Mouse (Mus musculus): Measurements from ENCODE around the gene Prss42. TPM values are rescaled to one million over a fixed set of nuclear protein-coding genes. Genes with fewer than 3 reads are reported as not detected.

Gene Prss42
- polyA plus RNA-seq, 1 experiment from 2014 or later = not detected

- 78% methylated on average over 19 of the region's 19 CpGs for WGBS
- peak within 1 kb of the TSS; percentile 11; the same call in 1 of the 2 replicates for H3K4me2 ChIP-seq
- ATAC-seq (ENCODE audit: insufficient number of reproducible peaks, insufficient read depth, low FRiP score, low TSS enrichment, low read depth) = no peak
Measured at GRCm38 (mm10) chr9:110834411-110834810, 36.4 kb downstream of the Prss42 start, which contains the start of gene Prss45. Gene Prss45, plus strand, starts transcription at chr9:110834588.

GRCm38 (mm10) chr9:110834961-110835360 is 37.0 kb downstream of the Prss42 start:
- 35% methylated on average over 10 of the region's 10 CpGs for WGBS
- ATAC-seq (ENCODE audit: insufficient number of reproducible peaks, insufficient read depth, low FRiP score, low TSS enrichment, low read depth) = no peak

More at GRCm38 (mm10) chr9:110834411-110834810, 36.4 kb downstream of the Prss42 start, which contains the start of gene Prss45:
- Histone ChIP-seq H3K4me1 (replicated peaks) (peaks cover 7% of the 10 kb centered on the region), H3K4me3 (replicated peaks) (no peak within 1 kb of the TSS), H3K9ac (replicated peaks) (no peak within 1 kb of the TSS), H3K36me3 (no peaks in the 10 kb centered on the region), H3K27me3 (no peaks in the 10 kb centered on the region), H3K9me3 (no peaks in the 10 kb centered on the region), H3K27ac (no peak within 1 kb of the TSS)

GRCm38 (mm10) chr9:110836112-110836511 is 38.1 kb downstream of the Prss42 start:
- 74% methylated on average over 2 of the region's 2 CpGs for WGBS
- Histone ChIP-seq H3K4me2 (no peak overlapping the region), H3K4me3 (replicated peaks) (no peak overlapping the region), H3K9ac (replicated peaks) (no peak overlapping the region), H3K36me3 (no peaks in the 10 kb centered on the region), H3K27me3 (no peaks in the 10 kb centered on the region), H3K27ac (no peak overlapping the region), H3K9me3 (no peaks in the 10 kb centered on the region), H3K4me1 (replicated peaks) (peaks cover 7% of the 10 kb centered on the region)
- no peak for ATAC-seq (ENCODE audit: insufficient number of reproducible peaks, insufficient read depth, low FRiP score, low TSS enrichment, low read depth)

More at GRCm38 (mm10) chr9:110834961-110835360, 37.0 kb downstream of the Prss42 start:
- Histone ChIP-seq H3K27ac (no peak overlapping the region), H3K4me1 (replicated peaks) (peaks cover 7% of the 10 kb centered on the region), H3K27me3 (no peaks in the 10 kb centered on the region), H3K9me3 (no peaks in the 10 kb centered on the region), H3K9ac (replicated peaks) (no peak overlapping the region), H3K4me2 (peak overlapping the region; percentile 11; the same call in 1 of the 2 replicates), H3K4me3 (replicated peaks) (no peak overlapping the region), H3K36me3 (no peaks in the 10 kb centered on the region)

- no peak overlapping the region for H3K27ac ChIP-seq
- ATAC-seq (ENCODE audit: insufficient number of reproducible peaks, insufficient read depth, low FRiP score, low TSS enrichment, low read depth) = no peak
- no peak overlapping the region for H3K4me3 ChIP-seq (replicated peaks)
- H3K9ac ChIP-seq (replicated peaks) = no peak overlapping the region
- no peak overlapping the region for H3K4me2 ChIP-seq
- no peaks in the 10 kb centered on the region for H3K27me3 ChIP-seq
- H3K4me1 ChIP-seq (replicated peaks) = peaks cover 4% of the 10 kb centered on the region
- H3K36me3 ChIP-seq = no peaks in the 10 kb centered on the region
- no peaks in the 10 kb centered on the region for H3K9me3 ChIP-seq
- WGBS = 85% methylated on average over 6 of the region's 6 CpGs
Measured at GRCm38 (mm10) chr9:110840905-110841304, 42.9 kb downstream of the Prss42 start.

- no peak for ATAC-seq (ENCODE audit: insufficient number of reproducible peaks, insufficient read depth, low FRiP score, low TSS enrichment, low read depth)
Measured at GRCm38 (mm10) chr9:110841438-110841837, 43.5 kb downstream of the Prss42 start.

GRCm38 (mm10) chr9:110844206-110844605 is 46.2 kb downstream of the Prss42 start, which contains the start of gene Prss46:
Gene Prss46, plus strand, starts transcription at chr9:110844506.
- ATAC-seq (ENCODE audit: insufficient number of reproducible peaks, insufficient read depth, low FRiP score, low TSS enrichment, low read depth) = no peak
- H3K36me3 ChIP-seq = no peaks in the 10 kb centered on the region
- no peak within 1 kb of the TSS for H3K4me3 ChIP-seq (replicated peaks)
- 81% methylated on average over 10 of the region's 10 CpGs for WGBS
- no peak within 1 kb of the TSS for H3K9ac ChIP-seq (replicated peaks)
- H3K4me2 ChIP-seq = no peak within 1 kb of the TSS
- no peaks in the 10 kb centered on the region for H3K27me3 ChIP-seq
- no peaks in the 10 kb centered on the region for H3K4me1 ChIP-seq (replicated peaks)
- H3K27ac ChIP-seq = no peak within 1 kb of the TSS
- H3K9me3 ChIP-seq = no peaks in the 10 kb centered on the region

More at GRCm38 (mm10) chr9:110841438-110841837, 43.5 kb downstream of the Prss42 start:
- no peaks in the 10 kb centered on the region for H3K27me3 ChIP-seq
- no peak overlapping the region for H3K9ac ChIP-seq (replicated peaks)
- H3K4me1 ChIP-seq (replicated peaks) = no peaks in the 10 kb centered on the region
- H3K4me2 ChIP-seq = no peak overlapping the region
- no peak overlapping the region for H3K27ac ChIP-seq
- H3K36me3 ChIP-seq = no peaks in the 10 kb centered on the region
- H3K4me3 ChIP-seq (replicated peaks) = no peak overlapping the region
- H3K9me3 ChIP-seq = no peaks in the 10 kb centered on the region
- 75% methylated on average over 2 of the region's 2 CpGs for WGBS

- Histone ChIP-seq H3K9ac (replicated peaks) (no peak overlapping the region), H3K36me3 (no peaks in the 10 kb centered on the region), H3K9me3 (no peaks in the 10 kb centered on the region), H3K4me2 (no peak overlapping the region), H3K4me3 (replicated peaks) (no peak overlapping the region), H3K27ac (no peak overlapping the region), H3K4me1 (replicated peaks) (no peaks in the 10 kb centered on the region), H3K27me3 (no peaks in the 10 kb centered on the region)
- ATAC-seq (ENCODE audit: insufficient number of reproducible peaks, insufficient read depth, low FRiP score, low TSS enrichment, low read depth) = no peak
- WGBS = 84% methylated on average over 7 of the region's 7 CpGs
Measured at GRCm38 (mm10) chr9:110849162-110849561, 51.2 kb downstream of the Prss42 start.

Other genes starting within 250 kb of the Prss42 start
- gene Nradd, start 173.7 kb upstream of the Prss42 start, polyA plus RNA-seq (2016; fragmentation: Nextera tagmentation; extraction: Ambion mirVana) = 62.7 and 67.1 TPM in 2 replicates
- 1.1 and 1.6 TPM in 2 replicates for gene Nbeal2, start 144.0 kb upstream of the Prss42 start, polyA plus RNA-seq (2016; fragmentation: Nextera tagmentation; extraction: Ambion mirVana)
- gene Ccdc12, start 141.7 kb upstream of the Prss42 start, polyA plus RNA-seq (2016; fragmentation: Nextera tagmentation; extraction: Ambion mirVana) = 126 and 133 TPM in 2 replicates
- gene Myl3, start 56.3 kb upstream of the Prss42 start, polyA plus RNA-seq (2016; fragmentation: Nextera tagmentation; extraction: Ambion mirVana) = 1.6 and 2.6 TPM in 2 replicates
- 76.6 and 81.8 TPM in 2 replicates for gene Pth1r, start 51.0 kb upstream of the Prss42 start, polyA plus RNA-seq (2016; fragmentation: Nextera tagmentation; extraction: Ambion mirVana)
- not detected in 2 replicates for gene Prss44, start 15.8 kb downstream of the Prss42 start, polyA plus RNA-seq (2016; fragmentation: Nextera tagmentation; extraction: Ambion mirVana)
- not detected in 2 replicates for gene Prss43, start 28.5 kb downstream of the Prss42 start, polyA plus RNA-seq (2016; fragmentation: Nextera tagmentation; extraction: Ambion mirVana)
- gene Prss45, start 36.4 kb downstream of the Prss42 start, polyA plus RNA-seq (2016; fragmentation: Nextera tagmentation; extraction: Ambion mirVana) = not detected in 2 replicates
- gene Prss46, start 46.3 kb downstream of the Prss42 start, polyA plus RNA-seq (2016; fragmentation: Nextera tagmentation; extraction: Ambion mirVana) = not detected in 2 replicates
- gene Prss50, start 59.8 kb downstream of the Prss42 start, polyA plus RNA-seq (2016; fragmentation: Nextera tagmentation; extraction: Ambion mirVana) = 0.65 and 0.72 TPM in 2 replicates
- 1.6 and 2.9 TPM in 2 replicates for gene Als2cl, start 81.7 kb downstream of the Prss42 start, polyA plus RNA-seq (2016; fragmentation: Nextera tagmentation; extraction: Ambion mirVana)
- gene Tmie, start 81.9 kb downstream of the Prss42 start, polyA plus RNA-seq (2016; fragmentation: Nextera tagmentation; extraction: Ambion mirVana) = 0.68 and 0.87 TPM in 2 replicates
- not detected in 2 replicates for gene Fam240a, start 118.7 kb downstream of the Prss42 start, polyA plus RNA-seq (2016; fragmentation: Nextera tagmentation; extraction: Ambion mirVana)
- not detected in 2 replicates for gene Tdgf1, start 148.0 kb downstream of the Prss42 start, polyA plus RNA-seq (2016; fragmentation: Nextera tagmentation; extraction: Ambion mirVana)
- gene Lrrc2, start 153.4 kb downstream of the Prss42 start, polyA plus RNA-seq (2016; fragmentation: Nextera tagmentation; extraction: Ambion mirVana) = 0.05 and 0.31 TPM in 2 replicates
- gene Rtp3, start 192.4 kb downstream of the Prss42 start, polyA plus RNA-seq (2016; fragmentation: Nextera tagmentation; extraction: Ambion mirVana) = not detected in 2 replicates
- gene Ltf, start 221.1 kb downstream of the Prss42 start, polyA plus RNA-seq (2016; fragmentation: Nextera tagmentation; extraction: Ambion mirVana) = 0.45 and 0.84 TPM in 2 replicates

All from limb, embryonic 12.5 days (tissue).